Mouse (Mus musculus) MEL (cell line): ENCODE data around the gene Yjefn3. TPM values are rescaled to one million over a fixed set of nuclear protein-coding genes. Genes with fewer than 3 reads are reported as not detected.

Source experiments
- DNase-seq: peaks from one replicate; pipeline ENCODE4 v3.0.0; 2011; ENCODE audit warnings: low read depth, low spot score
- H3K27ac ChIP-seq: 2 replicates; pipeline ENCODE4 v1.5.1; 2012; ENCODE audit warnings: low read depth, mild to moderate bottlenecking, control low read depth, low read length, moderate library complexity; ENCODE audit not compliant: control insufficient read depth
- H3K27me3 ChIP-seq, 2 experiments: fragments of 150-350 bp in 1 of 2; sonication (generic) in 1 of 2; 2 replicates each; pipeline ENCODE4 v1.6.1; 2012; ENCODE audit warnings: low read length in 2 of 2, mild to moderate bottlenecking in 2 of 2, improper control_type of control experiment in 1 of 2, moderate library complexity in 1 of 2; ENCODE audit not compliant: insufficient read depth in 2 of 2, control insufficient read depth in 1 of 2
- H3K36me3 ChIP-seq, 2 experiments: 2 replicates each; pipeline ENCODE4 v1.6.1; 2012 to 2014; ENCODE audit warnings: low read length in 2 of 2, improper control_type of control experiment in 1 of 2, inconsistent platforms in 1 of 2, mild to moderate bottlenecking in 1 of 2; ENCODE audit not compliant: insufficient read depth in 2 of 2, control insufficient read depth in 1 of 2
- H3K4me1 ChIP-seq, 2 experiments: fragments of 150-350 bp in 1 of 2; sonication (generic) in 1 of 2; 2 replicates each; pipeline ENCODE4 v1.6.1; 2012; ENCODE audit warnings: low read length in 2 of 2, improper control_type of control experiment in 1 of 2, mild to moderate bottlenecking in 1 of 2; ENCODE audit not compliant: insufficient read depth in 2 of 2, control insufficient read depth in 1 of 2
- H3K4me3 ChIP-seq, 2 experiments: fragments of 150-350 bp in 1 of 2; sonication (generic) in 1 of 2; 2 replicates each; pipeline ENCODE4 v1.5.1; 2012; ENCODE audit warnings: low read depth in 2 of 2, low read length in 2 of 2, mild to moderate bottlenecking in 2 of 2, moderate library complexity in 2 of 2, control low read depth in 1 of 2, improper control_type of control experiment in 1 of 2; ENCODE audit not compliant: control insufficient read depth in 1 of 2, insufficient read depth in 1 of 2
- H3K79me2 ChIP-seq: 2 replicates; pipeline ENCODE4 v1.6.1; 2012; ENCODE audit warnings: mild to moderate bottlenecking, low read length, moderate library complexity; ENCODE audit not compliant: control insufficient read depth, poor library complexity, insufficient read depth
- H3K9ac ChIP-seq: 2 replicates; pipeline ENCODE4 v1.6.1; 2012; ENCODE audit warnings: low read depth, mild to moderate bottlenecking, control low read depth, low read length, moderate library complexity; ENCODE audit not compliant: control insufficient read depth, poor library complexity, severe bottlenecking
- H3K9me3 ChIP-seq: fragments of 150-350 bp; sonication (generic); replicated peaks from 2 replicates; pipeline ENCODE4 v1.6.1; 2012; ENCODE audit warnings: mild to moderate bottlenecking, low read length, improper control_type of control experiment, moderate library complexity; ENCODE audit not compliant: insufficient read depth
- BHLHE40 ChIP-seq: IDR thresholded peaks from 2 replicates; pipeline ENCODE4 v1.6.1; 2012; ENCODE audit warnings: low read depth, mild to moderate bottlenecking, inconsistent platforms, low read length, improper control_type of control experiment, borderline replicate concordance
- CTCF ChIP-seq, 3 experiments: IDR thresholded peaks in 2 of 3; conservative IDR thresholded peaks in 1 of 3; 2 replicates each; pipeline ENCODE4 v1.5.1; 2011 to 2012; ENCODE audit warnings: low read length in 3 of 3, low read depth in 2 of 3, mild to moderate bottlenecking in 2 of 3, improper control_type of control experiment in 1 of 3, inconsistent platforms in 1 of 3, mixed read lengths in 1 of 3, moderate library complexity in 1 of 3; ENCODE audit not compliant: control insufficient read depth in 1 of 3, insufficient read depth in 1 of 3, poor library complexity in 1 of 3, severe bottlenecking in 1 of 3
- E2F4 ChIP-seq: IDR thresholded peaks from 2 replicates; pipeline ENCODE4 v1.6.1; 2011; ENCODE audit warnings: low read depth, low read length, improper control_type of control experiment, borderline replicate concordance
- ELF1 ChIP-seq: IDR thresholded peaks from 2 replicates; pipeline ENCODE4 v1.6.1; 2014; ENCODE audit warnings: low read depth, mild to moderate bottlenecking, inconsistent platforms, low read length, improper control_type of control experiment, moderate library complexity
- ETS1 ChIP-seq: IDR thresholded peaks from 2 replicates; pipeline ENCODE4 v1.6.1; 2012; ENCODE audit warnings: low read depth, mild to moderate bottlenecking, inconsistent platforms, low read length, improper control_type of control experiment, moderate library complexity
- GABPA ChIP-seq: IDR thresholded peaks from 2 replicates; pipeline ENCODE4 v1.6.1; 2012; ENCODE audit warnings: low read depth, mild to moderate bottlenecking, inconsistent platforms, low read length, improper control_type of control experiment, moderate library complexity
- MEF2A ChIP-seq: IDR thresholded peaks from 2 replicates; pipeline ENCODE4 v1.6.1; 2014; ENCODE audit warnings: low read depth, mild to moderate bottlenecking, inconsistent platforms, low read length, improper control_type of control experiment; ENCODE audit not compliant: poor library complexity, insufficient replicate concordance, severe bottlenecking; ENCODE audit errors: extremely low read depth
- MXI1 ChIP-seq: IDR thresholded peaks from 2 replicates; pipeline ENCODE4 v1.6.1; 2011; ENCODE audit warnings: mild to moderate bottlenecking, low read depth, low read length, improper control_type of control experiment
- MYB ChIP-seq: IDR thresholded peaks from 2 replicates; pipeline ENCODE4 v1.6.1; 2011; ENCODE audit warnings: mild to moderate bottlenecking, low read depth, low read length, improper control_type of control experiment
- MYC ChIP-seq: IDR thresholded peaks from 2 replicates; pipeline ENCODE4 v1.6.1; 2011; ENCODE audit warnings: low read depth, mild to moderate bottlenecking, low read length, improper control_type of control experiment, moderate library complexity
- NRF1 ChIP-seq: IDR thresholded peaks from 2 replicates; pipeline ENCODE4 v1.6.1; 2014; ENCODE audit warnings: low read depth, mild to moderate bottlenecking, inconsistent platforms, low read length, improper control_type of control experiment, moderate library complexity; ENCODE audit not compliant: poor library complexity, insufficient read depth, severe bottlenecking
- RCOR1 ChIP-seq: IDR thresholded peaks from 2 replicates; pipeline ENCODE4 v1.6.1; 2012; ENCODE audit warnings: low read depth, mild to moderate bottlenecking, inconsistent platforms, low read length, improper control_type of control experiment
- TAL1 ChIP-seq: IDR thresholded peaks from 2 replicates; pipeline ENCODE4 v1.6.1; 2012; ENCODE audit warnings: mild to moderate bottlenecking, inconsistent platforms, low read length, moderate library complexity, mixed read lengths
- TBP ChIP-seq: IDR thresholded peaks from 2 replicates; pipeline ENCODE4 v1.8.0; 2011; ENCODE audit warnings: low read depth, low read length, improper control_type of control experiment
- ZKSCAN1 ChIP-seq: IDR thresholded peaks from 2 replicates; pipeline ENCODE4 v1.6.1; 2012; ENCODE audit warnings: low read depth, mild to moderate bottlenecking, inconsistent platforms, low read length, improper control_type of control experiment, moderate library complexity
- ZMIZ1 ChIP-seq: IDR thresholded peaks from 2 replicates; pipeline ENCODE4 v1.6.1; 2012; ENCODE audit warnings: low read depth, mild to moderate bottlenecking, inconsistent platforms, low read length, improper control_type of control experiment, moderate library complexity
- polyA plus RNA-seq, 2 experiments: library from polyadenylated mRNA; stranded (reverse) in 1 of 2; unstranded in 1 of 2; fragments of >175 nt in 1 of 2; fragments of >200 nt in 1 of 2; gene quantifications; 2 replicates each; pipeline versions ENCODE4 v1.2.1 to v1.2.4; 2012; ENCODE audit warnings: low replicate concordance in 2 of 2, low read depth in 1 of 2; ENCODE audit not compliant: insufficient read length in 2 of 2, insufficient read depth in 1 of 2, missing spikeins in 1 of 2
- total RNA-seq: library from RNA; depleted of rRNA; stranded (reverse); fragments of 300-350 nt; gene quantifications from 2 replicates; pipeline ENCODE4 v1.2.3, GENCODE M21; 2012

The Yjefn3 gene
- total and polyA plus RNA-seq, 3 experiments: 5.3 to 8.2 TPM; not detected in 1

- H3K4me3 ChIP-seq: no peak overlapping the region
- H3K27me3 ChIP-seq: no peaks in the 10 kb centered on the region
- DNase-seq: no peak
- TF ChIP-seq MYB (no peak), E2F4 (no peak), MYC (no peak), TAL1 (no peak), ETS1 (no peak), ZMIZ1 (no peak), MXI1 (no peak), TBP (no peak), RCOR1 (no peak)
- H3K4me1 ChIP-seq: no peaks in the 10 kb centered on the region
- H3K27ac ChIP-seq: no peak overlapping the region
- H3K36me3 ChIP-seq: no peaks in the 10 kb centered on the region
- H3K9ac ChIP-seq: no peak overlapping the region
- H3K79me2 ChIP-seq: no peaks in the 10 kb centered on the region
- H3K9me3 ChIP-seq: no peaks in the 10 kb centered on the region
These were observed 21.7 kb downstream of the Yjefn3 start for GRCm38 (mm10) chr8:69880841-69881240.

DNA sequence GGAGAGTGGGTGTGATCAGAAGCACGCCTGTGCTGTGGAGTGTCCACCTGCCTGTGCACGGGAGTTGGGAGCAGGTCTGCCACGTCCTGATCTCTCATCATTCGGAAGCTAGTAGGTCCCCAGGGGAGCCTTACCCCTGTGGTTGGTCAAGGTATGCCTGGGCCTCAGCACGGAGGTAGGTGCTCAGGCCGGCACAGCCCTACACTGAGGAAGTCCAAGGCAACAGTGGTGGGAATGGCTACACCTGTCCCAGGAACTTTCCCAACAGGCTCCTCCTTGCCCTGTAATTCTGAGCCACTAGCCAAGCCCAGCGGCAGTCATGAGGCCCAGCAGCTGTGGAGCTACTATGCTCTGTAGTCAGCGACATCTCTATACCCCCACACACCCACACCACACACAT lies 22.8 kb downstream of the Yjefn3 start:
- no peak for TF ChIP-seq ZMIZ1
- TF ChIP-seq MEF2A: no peak
- TF ChIP-seq MXI1: no peak
- TF ChIP-seq RCOR1: no peak
- no peak for TF ChIP-seq BHLHE40
- no peak for TF ChIP-seq CTCF (IDR thresholded peaks at IDR 0.05 in 2 of 3, conservative IDR thresholded peaks at IDR 0.05 in 1 of 3; ENCODE audit: control insufficient read depth in 1 of 3, insufficient read depth in 1 of 3, low read depth in 2 of 3, low read length in 3 of 3, poor library complexity in 1 of 3, severe bottlenecking in 1 of 3)
- no peak for TF ChIP-seq MYC
- TF ChIP-seq, all 39 proteins: peak for 0
- H3K9ac ChIP-seq: no peak overlapping the region
- H3K9me3 ChIP-seq: no peaks in the 10 kb centered on the region
- H3K4me3 ChIP-seq: no peak overlapping the region
- no peak overlapping the region for H3K27ac ChIP-seq
- no peaks in the 10 kb centered on the region for H3K27me3 ChIP-seq
- DNase-seq: no peak
- H3K79me2 ChIP-seq: no peaks in the 10 kb centered on the region
- H3K36me3 ChIP-seq: no peaks in the 10 kb centered on the region
- H3K4me1 ChIP-seq: no peaks in the 10 kb centered on the region

DNA sequence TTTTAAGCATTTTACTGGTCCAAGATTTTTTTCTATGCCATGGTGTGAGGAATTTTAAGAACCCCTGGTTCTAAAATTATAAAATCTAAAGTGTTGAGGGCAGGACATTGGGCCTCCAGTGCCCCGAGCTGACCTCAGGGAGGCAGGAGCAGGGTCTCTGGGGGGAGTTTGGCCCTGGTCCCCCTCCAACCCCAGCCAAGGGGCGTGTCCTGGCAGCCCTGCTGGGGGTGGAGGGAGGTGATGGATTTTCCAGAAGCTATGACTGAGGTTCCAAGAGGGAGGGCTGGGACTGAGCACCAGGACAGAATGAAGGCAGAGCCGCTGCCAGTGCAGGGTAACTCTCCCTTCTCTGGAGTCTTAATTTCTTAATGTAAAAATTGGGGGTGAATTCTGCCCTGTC lies 24.5 kb downstream of the Yjefn3 start:
- H3K36me3 ChIP-seq: no peaks in the 10 kb centered on the region
- H3K4me1 ChIP-seq: no peaks in the 10 kb centered on the region
- no peaks in the 10 kb centered on the region for H3K79me2 ChIP-seq
- no peak overlapping the region for H3K27ac ChIP-seq
- H3K27me3 ChIP-seq: no peaks in the 10 kb centered on the region
- H3K4me3 ChIP-seq: no peak overlapping the region
- no peak overlapping the region for H3K9ac ChIP-seq
- DNase-seq: no peak
- TF ChIP-seq GABPA (no peak), NRF1 (no peak), RCOR1 (no peak), MYC (no peak), ELF1 (no peak), ZKSCAN1 (no peak)
- no peaks in the 10 kb centered on the region for H3K9me3 ChIP-seq
